Mouse (Mus musculus) testis, adult 2 months (tissue): ENCODE results near the gene Slc43a2. TPM values are rescaled to one million over a fixed set of nuclear protein-coding genes. Genes with fewer than 3 reads are reported as not detected.

Experiments
- H3K27ac ChIP-seq: fragments of 200-500 bp; 2 replicates; pipeline ENCODE4 v1.5.1; 2012; ENCODE audit warnings: low read depth, low read length; ENCODE audit not compliant: control insufficient read depth, insufficient read depth
- H3K27me3 ChIP-seq: fragments of 200-500 bp; 2 replicates; pipeline ENCODE4 v1.6.1; 2012; ENCODE audit warnings: mild to moderate bottlenecking, low read length, moderate library complexity; ENCODE audit not compliant: control insufficient read depth, insufficient read depth
- H3K36me3 ChIP-seq: fragments of 200-500 bp; 2 replicates; pipeline ENCODE4 v1.6.1; 2012; ENCODE audit warnings: mild to moderate bottlenecking, low read length; ENCODE audit not compliant: control insufficient read depth, insufficient read depth
- H3K4me1 ChIP-seq: fragments of 200-500 bp; 2 replicates; pipeline ENCODE4 v1.6.1; 2012; ENCODE audit warnings: low read length; ENCODE audit not compliant: control insufficient read depth, insufficient read depth
- H3K4me3 ChIP-seq: fragments of 200-500 bp; 2 replicates; pipeline ENCODE4 v1.5.1; 2012; ENCODE audit warnings: low read depth, mild to moderate bottlenecking, low read length, moderate library complexity, mixed read lengths; ENCODE audit not compliant: control insufficient read depth
- CTCF ChIP-seq: fragments of 200-500 bp; IDR thresholded peaks from 2 replicates; pipeline ENCODE4 v1.5.1; 2012; ENCODE audit warnings: low read depth, mild to moderate bottlenecking, inconsistent platforms, low read length, moderate library complexity; ENCODE audit not compliant: control insufficient read depth, insufficient read depth, insufficient replicate concordance
- POLR2A ChIP-seq: fragments of 200-500 bp; IDR thresholded peaks from 2 replicates; pipeline ENCODE4 v1.6.1; 2012; ENCODE audit warnings: low read depth, mild to moderate bottlenecking, inconsistent platforms, low read length, moderate library complexity; ENCODE audit not compliant: control insufficient read depth
- polyA plus RNA-seq: library from polyadenylated mRNA; depleted of rRNA; stranded (reverse); fragments of >200 nt; gene quantifications from 2 replicates; pipeline ENCODE4 v1.2.3, GENCODE M21; 2012

The Slc43a2 gene
- polyA plus RNA-seq, 1 experiment: 27.1 TPM

- TF ChIP-seq POLR2A (no peak), CTCF (no peak)
- Histone ChIP-seq H3K4me3 (no peak overlapping the region), H3K4me1 (no peaks in the 10 kb centered on the region), H3K27me3 (no peaks in the 10 kb centered on the region), H3K36me3 (peaks cover 1% of the 10 kb centered on the region), H3K27ac (no peak overlapping the region)
These were observed 73.3 kb downstream of the Slc43a2 start for GRCm38 (mm10) chr11:75604826-75605225.

- Histone ChIP-seq H3K27me3 (no peaks in the 10 kb centered on the region), H3K36me3 (no peaks in the 10 kb centered on the region), H3K4me3 (no peak overlapping the region), H3K4me1 (no peaks in the 10 kb centered on the region), H3K27ac (no peak overlapping the region)
- TF ChIP-seq CTCF (no peak), POLR2A (no peak)
These were observed 73.8 kb downstream of the Slc43a2 start for GRCm38 (mm10) chr11:75605318-75605717.

- Histone ChIP-seq H3K27ac (no peak overlapping the region), H3K4me3 (no peak overlapping the region), H3K27me3 (no peaks in the 10 kb centered on the region), H3K36me3 (no peaks in the 10 kb centered on the region; the same call in 1 of the 2 replicates), H3K4me1 (no peaks in the 10 kb centered on the region)
- no peak for TF ChIP-seq CTCF
- no peak for TF ChIP-seq POLR2A
These were observed 77.3 kb downstream of the Slc43a2 start for GRCm38 (mm10) chr11:75608776-75609175.

GRCm38 (mm10) chr11:75610021-75610420 is 78.5 kb downstream of the Slc43a2 start:
- no peaks in the 10 kb centered on the region; the same call in 1 of the 2 replicates for H3K36me3 ChIP-seq
- no peaks in the 10 kb centered on the region for H3K4me1 ChIP-seq
- H3K4me3 ChIP-seq: no peak overlapping the region
- no peaks in the 10 kb centered on the region for H3K27me3 ChIP-seq
- no peak overlapping the region for H3K27ac ChIP-seq
- TF ChIP-seq POLR2A (no peak), CTCF (no peak)

- Histone ChIP-seq H3K4me1 (no peaks in the 10 kb centered on the region), H3K4me3 (no peak overlapping the region), H3K27ac (no peak overlapping the region), H3K36me3 (no peaks in the 10 kb centered on the region; the same call in 1 of the 2 replicates), H3K27me3 (no peaks in the 10 kb centered on the region)
- TF ChIP-seq POLR2A (no peak), CTCF (no peak)
These were observed 83.3 kb downstream of the Slc43a2 start for GRCm38 (mm10) chr11:75614769-75615168.

GRCm38 (mm10) chr11:75615556-75615955 is 84.1 kb downstream of the Slc43a2 start:
- no peaks in the 10 kb centered on the region; the same call in 1 of the 2 replicates for H3K36me3 ChIP-seq

GRCm38 (mm10) chr11:75619133-75619532 is 87.6 kb downstream of the Slc43a2 start:
- no peak overlapping the region for H3K27ac ChIP-seq
- no peaks in the 10 kb centered on the region for H3K4me1 ChIP-seq
- H3K36me3 ChIP-seq: no peaks in the 10 kb centered on the region; the same call in 1 of the 2 replicates
- no peak overlapping the region for H3K4me3 ChIP-seq
- H3K27me3 ChIP-seq: no peaks in the 10 kb centered on the region
- TF ChIP-seq CTCF (peak; percentile 12; the same call in 1 of the 2 replicates), POLR2A (no peak)

More at GRCm38 (mm10) chr11:75615556-75615955, 84.1 kb downstream of the Slc43a2 start:
- H3K4me1 ChIP-seq: no peaks in the 10 kb centered on the region
- H3K27ac ChIP-seq: no peak overlapping the region
- TF ChIP-seq CTCF: no peak
- TF ChIP-seq POLR2A: no peak
- H3K4me3 ChIP-seq: no peak overlapping the region
- no peaks in the 10 kb centered on the region for H3K27me3 ChIP-seq

- Histone ChIP-seq H3K36me3 (no peaks in the 10 kb centered on the region; the same call in 1 of the 2 replicates), H3K4me3 (no peak overlapping the region), H3K27ac (no peak overlapping the region), H3K27me3 (no peaks in the 10 kb centered on the region), H3K4me1 (no peaks in the 10 kb centered on the region)
- TF ChIP-seq POLR2A: no peak
- TF ChIP-seq CTCF: no peak
These were observed 88.8 kb downstream of the Slc43a2 start for GRCm38 (mm10) chr11:75620136-75620780.
